Mouse (Mus musculus) lung, adult 2 months (tissue): Measurements from ENCODE around the gene Cacybp.

Experiments
- CTCF ChIP-seq: fragments of 200-500 bp; IDR thresholded peaks from 2 replicates; pipeline ENCODE4 v1.5.1; 2011; ENCODE audit warnings: mild to moderate bottlenecking, low read length, control low read depth; ENCODE audit not compliant: insufficient read depth
- POLR2A ChIP-seq: fragments of 200-500 bp; IDR thresholded peaks from 2 replicates; pipeline ENCODE4 v1.6.1; 2011; ENCODE audit warnings: low read depth, mild to moderate bottlenecking, control low read depth, low read length, borderline replicate concordance; ENCODE audit errors: extremely low read depth

DNA sequence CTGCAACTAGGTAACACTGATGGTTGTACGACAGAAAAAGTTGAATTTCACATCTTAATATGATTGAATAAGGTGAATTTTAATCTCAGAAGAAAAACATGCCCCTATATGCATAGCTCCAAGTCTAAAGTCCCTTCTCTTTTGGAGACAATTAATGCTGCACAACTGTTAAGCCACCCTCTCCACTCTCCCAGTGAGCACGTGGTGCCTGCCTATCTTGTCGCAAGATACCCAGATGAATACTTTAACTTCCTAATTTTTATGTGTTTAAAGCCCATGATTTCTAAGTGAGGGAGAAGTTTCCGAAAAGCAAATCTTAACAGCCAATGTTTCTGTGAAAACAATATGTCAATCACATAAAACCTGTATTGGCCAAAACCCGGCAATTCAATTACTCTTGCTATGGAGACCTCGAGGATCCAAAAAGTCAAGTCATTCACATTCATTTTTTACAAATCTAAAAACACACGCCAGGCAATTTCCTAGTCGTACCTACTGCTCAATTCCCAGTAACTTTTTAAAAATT, 1.0 kb downstream of the Cacybp start:
- TF ChIP-seq CTCF (no peak), POLR2A (no peak)
